Mouse (Mus musculus) macrophage (primary cell): ENCODE data around the gene Tnfrsf17. TPM values are rescaled to one million over a fixed set of nuclear protein-coding genes. Genes with fewer than 3 reads are reported as not detected.
"Not testable (repeated sequence)": the region's sequence is repeated elsewhere in the genome, so short reads cannot be mapped to it uniquely, and the experiment has no call there.

ENCODE experiments used
- H3K27ac ChIP-seq: fragments of 350-480 bp; formaldehyde crosslinking; 2 replicates; pipeline ENCODE4 v1.9.0; 2021
- H3K36me3 ChIP-seq: fragments of 350-480 bp; formaldehyde crosslinking; 2 replicates; pipeline ENCODE4 v1.9.0; 2021; ENCODE audit errors: inconsistent target
- H3K4me3 ChIP-seq: fragments of 350-480 bp; formaldehyde crosslinking; 2 replicates; pipeline ENCODE4 v1.9.0; 2021; ENCODE audit errors: inconsistent target
- H3K79me2 ChIP-seq: fragments of 350-480 bp; formaldehyde crosslinking; 2 replicates; pipeline ENCODE4 v1.9.0; 2021; ENCODE audit errors: inconsistent target
- WGBS: methylation state at CpG from one replicate; pipeline ENCODE4 v1.1.7; 2026; ENCODE audit warnings: inconsistent platforms; ENCODE audit not compliant: missing documents; 5-methylcytosine and 5-hydroxymethylcytosine counted together
- polyA plus RNA-seq: library from polyadenylated mRNA; stranded (reverse); fragments of 250-400 nt; gene quantifications from 3 replicates; pipeline ENCODE4 v1.2.4, GENCODE M21; 2018; ENCODE audit warnings: inconsistent platforms
- total RNA-seq, 78 experiments: library from RNA; depleted of rRNA; stranded (reverse); fragments of 250-400 nt; gene quantifications; 1 replicate in 9 of 78; 2 replicates in 24 of 78; 3 replicates in 43 of 78; 4 replicates in 2 of 78; pipeline ENCODE4 v1.2.4; 2018; ENCODE audit warnings: inconsistent platforms in 56 of 78

The Tnfrsf17 gene
- 1 to 10 TPM in 2 of 26 experiments, not detected in 24; 1.2 to 1.4 TPM for total RNA-seq (2018; cell fraction: chromatin; rRNA removed)
- total RNA-seq (2018; cell fraction: cytosol; rRNA removed), result under 1 TPM in 12 of 26 experiments, not detected in 14; 0.10 to 0.80 (median 0.27) TPM
- total RNA-seq (2018; cell fraction: nucleus; rRNA removed), result not detected
- polyA plus RNA-seq, result not detected in 3 replicates

- Histone ChIP-seq H3K4me3 (no peak within 1 kb of the TSS), H3K27ac (no peak within 1 kb of the TSS), H3K36me3 (no peaks in the 10 kb centered on the region), H3K79me2 (no peaks in the 10 kb centered on the region)
- WGBS, result 73% methylated on average over 7 of the region's 7 CpGs
Observed at GRCm38 (mm10) chr16:11313512-11313911, at the start of gene Tnfrsf17. Gene Tnfrsf17 (plus strand): TSS chr16:11313812.

DNA sequence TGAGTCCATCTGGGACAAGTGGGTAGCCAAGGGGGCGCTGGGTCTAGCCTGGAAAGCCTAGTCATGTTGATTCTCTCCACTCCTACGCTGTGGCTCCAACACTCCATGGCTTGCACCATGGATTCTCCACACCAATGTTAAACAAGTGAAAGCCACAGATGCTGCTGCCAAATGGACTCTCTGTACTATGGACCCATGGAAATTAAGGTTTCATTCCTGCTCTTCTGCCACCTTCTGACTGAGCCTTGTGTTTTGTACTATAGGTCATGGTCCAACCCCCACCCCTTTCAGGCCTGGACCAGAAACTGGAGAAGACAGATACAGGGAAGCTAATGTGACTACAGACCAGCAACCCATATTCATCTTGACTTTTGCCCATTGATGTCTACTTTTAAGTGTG is 47.1 kb upstream of the Tnfrsf17 start:
- Histone ChIP-seq H3K4me3 (no peak overlapping the region), H3K79me2 (no peaks in the 10 kb centered on the region), H3K36me3 (no peaks in the 10 kb centered on the region), H3K27ac (no peak overlapping the region)
- WGBS, result 100% methylated on average over 2 of the region's 2 CpGs

DNA sequence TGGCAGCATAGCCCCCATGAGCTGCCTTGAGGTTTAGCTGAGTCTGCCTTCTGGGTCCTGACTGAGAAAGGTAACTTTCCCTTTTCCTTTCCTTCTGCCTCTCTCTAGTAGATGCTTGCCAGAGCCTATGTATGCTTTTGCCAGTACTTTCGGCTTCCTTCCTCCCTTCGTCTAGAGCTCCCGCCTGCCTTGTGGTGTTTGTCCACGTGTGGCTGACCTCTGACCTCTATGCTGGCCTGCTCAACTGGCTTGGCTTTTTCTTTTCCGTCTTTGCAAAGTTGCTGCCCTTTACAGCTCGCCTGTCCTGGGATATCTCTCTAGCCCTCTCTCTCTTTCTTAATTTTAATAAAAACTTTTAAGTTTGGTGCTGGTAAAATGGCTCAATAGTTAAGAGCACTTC is 43.8 kb upstream of the Tnfrsf17 start:
- no peak overlapping the region for H3K27ac ChIP-seq
- no peak overlapping the region for H3K4me3 ChIP-seq
- H3K36me3 ChIP-seq, result no peaks in the 10 kb centered on the region
- no peaks in the 10 kb centered on the region for H3K79me2 ChIP-seq
- 58% methylated on average over 6 of the region's 6 CpGs for WGBS

DNA sequence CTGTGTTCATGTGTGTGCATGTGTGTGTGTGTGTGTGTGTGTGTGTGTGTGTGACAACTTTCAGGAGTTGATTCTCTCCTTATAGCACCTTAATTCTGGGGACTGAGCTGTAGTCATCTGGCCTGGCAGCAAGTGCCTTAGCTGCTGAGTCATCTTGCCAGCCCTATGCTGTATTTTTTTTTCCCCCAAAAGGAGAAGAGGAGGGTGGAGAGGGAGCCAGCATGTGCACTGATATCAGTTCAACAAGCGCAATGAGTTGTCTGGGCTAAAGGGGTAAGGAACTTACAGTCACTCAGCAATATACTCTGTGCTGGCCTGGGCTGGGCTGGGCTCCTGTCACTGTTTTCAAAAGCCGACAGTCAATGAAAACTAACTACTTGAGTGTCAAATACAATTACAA is 43.0 kb upstream of the Tnfrsf17 start:
- no peaks in the 10 kb centered on the region for H3K79me2 ChIP-seq
- no peak overlapping the region for H3K4me3 ChIP-seq
- no peak overlapping the region for H3K27ac ChIP-seq
- no peaks in the 10 kb centered on the region for H3K36me3 ChIP-seq
- WGBS, result 9% methylated on average over 2 of the region's 2 CpGs

GRCm38 (mm10) chr16:11271073-11271472 is 42.5 kb upstream of the Tnfrsf17 start:
- Histone ChIP-seq H3K27ac (no peak overlapping the region), H3K36me3 (no peaks in the 10 kb centered on the region), H3K4me3 (no peak overlapping the region), H3K79me2 (no peaks in the 10 kb centered on the region)

DNA sequence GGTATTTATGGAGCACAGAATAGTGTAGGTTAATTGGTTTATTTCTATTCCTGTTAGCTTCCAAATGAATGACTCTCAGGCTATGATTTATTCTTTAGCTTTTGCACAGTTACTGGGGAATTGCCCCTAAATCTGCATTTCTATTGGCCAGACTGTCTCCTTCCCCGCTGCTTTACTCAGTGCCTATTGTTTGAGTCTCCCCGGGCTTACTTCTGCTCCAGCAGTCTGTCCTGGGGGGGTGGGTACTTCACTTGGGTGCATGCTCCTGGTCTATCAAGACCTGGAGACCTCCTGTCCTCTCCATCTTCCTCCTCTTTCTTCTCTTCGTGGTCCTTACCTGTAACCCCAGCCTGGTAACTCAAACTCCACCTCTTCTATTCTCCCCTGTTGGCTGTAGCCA is 36.7 kb upstream of the Tnfrsf17 start:
- Histone ChIP-seq H3K4me3 (no peak overlapping the region), H3K27ac (no peak overlapping the region), H3K79me2 (no peaks in the 10 kb centered on the region), H3K36me3 (no peaks in the 10 kb centered on the region)
- WGBS, result 77% methylated on average over 3 of the region's 3 CpGs

DNA sequence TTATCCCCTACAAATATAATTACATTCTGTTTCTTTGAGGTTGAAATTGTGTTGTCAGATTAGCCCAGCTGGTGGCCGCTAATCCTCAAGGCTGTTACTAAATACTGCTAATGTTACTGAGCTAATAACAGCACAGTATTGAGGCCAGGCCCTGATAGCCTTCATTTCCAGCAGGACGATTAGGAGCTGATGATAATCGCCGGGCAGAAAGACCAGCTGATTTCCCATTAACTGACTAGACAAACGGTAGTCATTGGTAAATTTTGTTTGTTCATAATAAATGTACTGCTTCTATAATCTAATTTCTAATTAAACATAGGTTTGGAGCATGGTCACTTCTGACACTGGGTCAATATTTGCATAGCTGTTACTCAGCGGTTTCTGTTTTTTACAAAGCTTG is 34.8 kb upstream of the Tnfrsf17 start:
- Histone ChIP-seq H3K27ac (no peak overlapping the region), H3K36me3 (no peaks in the 10 kb centered on the region), H3K4me3 (no peak overlapping the region), H3K79me2 (no peaks in the 10 kb centered on the region)
- 98% methylated on average over 6 of the region's 6 CpGs for WGBS

DNA sequence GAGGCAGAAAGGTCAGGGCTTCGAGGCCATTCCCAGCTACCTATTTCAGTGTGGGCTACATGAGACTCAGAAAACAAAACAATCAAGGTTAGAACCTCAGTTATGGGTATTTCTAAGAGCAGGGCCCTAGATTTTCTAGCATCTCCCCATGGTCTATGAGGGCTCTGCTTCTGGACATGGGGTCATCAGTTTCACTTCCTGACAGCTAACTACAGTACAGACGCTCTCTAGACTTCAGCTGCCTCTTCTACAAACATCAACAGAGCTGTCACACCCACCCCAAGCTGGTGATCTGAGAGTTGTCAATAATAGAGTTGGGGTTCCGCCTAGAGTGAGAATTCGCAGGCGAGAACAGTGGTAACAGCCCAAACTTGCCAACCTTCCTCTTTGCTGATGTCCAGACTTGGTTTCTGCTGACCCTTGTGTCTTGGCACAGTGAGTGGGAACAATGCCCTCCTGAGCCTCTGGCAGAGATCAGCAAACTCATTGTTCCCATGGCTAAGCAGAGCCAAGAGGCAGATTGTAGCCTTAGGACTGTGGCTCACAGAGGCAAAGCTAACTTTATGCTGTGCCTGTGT is 30.9 kb upstream of the Tnfrsf17 start:
- H3K36me3 ChIP-seq, result no peaks in the 10 kb centered on the region
- no peak overlapping the region for H3K4me3 ChIP-seq
- 83% methylated on average over 5 of the region's 5 CpGs for WGBS
- H3K27ac ChIP-seq, result no peak overlapping the region
- no peaks in the 10 kb centered on the region for H3K79me2 ChIP-seq

GRCm38 (mm10) chr16:11284881-11285280 is 28.7 kb upstream of the Tnfrsf17 start:
- 50% methylated on average over 2 of the region's 2 CpGs for WGBS

DNA sequence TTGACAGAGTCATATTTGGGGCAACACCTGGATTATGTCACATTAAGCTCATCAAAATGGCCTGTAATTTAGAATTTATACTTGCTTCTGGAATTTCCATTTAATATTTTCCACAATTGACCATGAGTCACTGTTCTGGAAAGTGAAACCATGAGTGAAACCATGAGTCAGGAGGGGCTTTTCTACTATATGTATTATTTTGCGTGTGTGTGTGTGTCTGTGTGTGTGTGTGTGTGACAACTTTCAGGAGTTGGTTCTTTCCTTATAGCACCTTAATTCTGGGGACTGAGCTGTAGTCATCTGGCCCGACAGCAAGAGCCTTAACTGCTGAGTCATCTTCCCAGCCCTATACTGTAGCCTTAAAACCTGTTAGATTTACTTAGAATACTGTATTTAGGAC is 27.7 kb upstream of the Tnfrsf17 start:
- Histone ChIP-seq H3K36me3 (no peaks in the 10 kb centered on the region), H3K4me3 (no peak overlapping the region), H3K79me2 (no peaks in the 10 kb centered on the region), H3K27ac (no peak overlapping the region)
- 45% methylated on average over 2 of the region's 2 CpGs for WGBS

More at GRCm38 (mm10) chr16:11284881-11285280, 28.7 kb upstream of the Tnfrsf17 start:
- H3K27ac ChIP-seq, result no peak overlapping the region
- H3K36me3 ChIP-seq, result no peaks in the 10 kb centered on the region
- H3K4me3 ChIP-seq, result no peak overlapping the region
- H3K79me2 ChIP-seq, result no peaks in the 10 kb centered on the region

DNA sequence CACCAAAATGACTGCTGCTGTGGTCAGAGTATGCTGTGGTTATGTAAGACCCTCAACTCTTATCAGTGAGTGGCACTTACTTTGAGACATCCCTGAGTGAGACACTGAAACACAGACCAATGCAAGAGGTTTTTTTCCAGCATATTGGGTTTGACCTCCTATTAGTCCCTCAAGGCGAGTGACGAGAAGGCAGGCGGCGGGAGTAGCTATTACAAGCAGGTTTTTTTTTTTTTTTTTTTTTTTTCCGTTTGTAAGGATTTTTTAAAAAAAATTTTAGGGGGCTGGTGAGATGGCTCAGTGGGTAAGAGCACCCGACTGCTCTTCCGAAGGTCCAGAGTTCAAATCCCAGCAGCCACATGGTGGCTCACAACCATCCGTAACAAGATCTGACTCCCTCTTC is 24.7 kb upstream of the Tnfrsf17 start:
- WGBS, result 89% methylated on average over 4 of the region's 8 CpGs
- not testable (repeated sequence) for H3K79me2 ChIP-seq, H3K36me3 ChIP-seq

GRCm38 (mm10) chr16:11295583-11295982 is 18.0 kb upstream of the Tnfrsf17 start:
- H3K36me3 ChIP-seq, H3K27ac ChIP-seq, H3K4me3 ChIP-seq, H3K79me2 ChIP-seq: not testable (repeated sequence)
- WGBS, result 92% methylated on average over 4 of the region's 4 CpGs

More for the DNA sequence above, 24.7 kb upstream of the Tnfrsf17 start:
- not testable (repeated sequence) for H3K27ac ChIP-seq, H3K4me3 ChIP-seq

- H3K36me3 ChIP-seq, H3K79me2 ChIP-seq, H3K27ac ChIP-seq, H3K4me3 ChIP-seq: not testable (repeated sequence)
- 56% methylated on average over 1 of the region's 1 CpGs for WGBS
Observed at GRCm38 (mm10) chr16:11297700-11298099, 15.9 kb upstream of the Tnfrsf17 start.

DNA sequence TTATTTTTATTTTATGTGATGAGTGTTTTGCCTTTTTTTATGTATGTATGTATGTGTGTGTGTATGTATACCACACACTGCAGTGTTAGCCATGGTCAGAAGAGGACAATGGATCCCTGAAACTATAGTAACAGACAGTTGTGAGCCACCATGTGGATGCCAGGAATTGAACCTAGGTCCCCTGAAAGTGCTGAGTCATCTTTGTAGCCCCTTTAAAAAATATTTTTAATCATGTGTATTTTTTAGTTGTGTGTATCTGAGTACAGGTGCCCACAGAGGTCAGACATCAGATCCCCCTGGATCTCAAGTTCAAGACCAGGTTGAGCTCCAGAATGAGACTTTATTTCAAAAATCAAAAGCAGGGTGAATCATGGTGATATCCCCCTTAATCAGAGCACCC is 9.9 kb upstream of the Tnfrsf17 start:
- Histone ChIP-seq H3K36me3 (no peaks in the 10 kb centered on the region), H3K4me3 (no peak overlapping the region), H3K79me2 (no peaks in the 10 kb centered on the region), H3K27ac (no peak overlapping the region)

DNA sequence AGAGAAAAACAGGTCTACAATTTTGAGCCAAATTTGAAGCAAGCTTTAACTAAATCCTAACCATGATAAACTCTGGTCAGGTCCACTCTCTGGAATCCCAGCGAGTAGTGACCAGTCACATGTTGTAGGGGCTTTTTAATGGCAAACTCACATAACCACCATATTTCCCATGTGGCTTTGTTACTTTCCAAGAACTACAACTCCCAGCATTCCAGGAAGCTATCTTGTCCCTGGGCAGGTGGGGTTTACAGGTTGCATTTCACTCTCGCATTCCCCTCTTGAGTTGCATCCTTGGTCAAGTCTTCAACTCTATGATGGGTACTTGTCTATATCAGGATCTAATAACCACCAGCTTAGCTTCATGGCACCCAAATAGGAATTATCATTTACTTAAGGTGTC is 8.1 kb upstream of the Tnfrsf17 start:
- Histone ChIP-seq H3K27ac (no peak overlapping the region), H3K4me3 (no peak overlapping the region), H3K79me2 (no peaks in the 10 kb centered on the region), H3K36me3 (no peaks in the 10 kb centered on the region)
- 100% methylated on average over 2 of the region's 2 CpGs for WGBS

DNA sequence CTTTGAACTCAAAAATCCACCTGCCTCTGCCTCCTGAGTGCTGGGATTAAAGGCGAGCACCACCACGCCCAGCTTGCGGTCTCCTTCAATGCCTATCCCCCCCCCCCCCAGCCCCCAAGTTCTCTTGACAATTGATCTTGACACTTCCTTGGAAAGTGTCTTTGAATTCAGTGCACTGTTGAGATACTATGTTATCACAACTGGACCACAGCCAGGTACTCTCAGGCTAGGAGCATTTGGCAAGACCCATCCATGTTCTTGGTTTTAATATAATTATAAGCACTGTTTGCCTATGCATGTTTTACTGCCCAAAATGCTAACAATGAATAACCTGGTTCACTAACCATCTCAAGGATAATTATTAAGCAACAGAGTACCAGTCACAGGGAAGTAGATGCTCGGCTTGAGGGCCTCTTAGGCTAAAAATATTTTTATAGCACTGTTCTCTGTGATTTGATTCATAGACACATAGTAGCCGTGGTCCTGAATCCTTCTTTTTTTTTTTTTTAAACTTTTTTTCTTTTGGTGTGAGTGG is 2.2 kb downstream of the Tnfrsf17 start:
- Histone ChIP-seq H3K27ac (no peak overlapping the region), H3K36me3 (no peaks in the 10 kb centered on the region), H3K79me2 (no peaks in the 10 kb centered on the region), H3K4me3 (no peak overlapping the region)
- 72% methylated on average over 5 of the region's 5 CpGs for WGBS
